Mouse (Mus musculus) bone marrow macrophage, adult 2 months (primary cell): ENCODE data around the gene Jazf1. TPM values are rescaled to one million over a fixed set of nuclear protein-coding genes. Genes with fewer than 3 reads are reported as not detected.

Source experiments
- H3K27ac ChIP-seq: 2 replicates; pipeline ENCODE4 v1.5.1; 2012; ENCODE audit warnings: low read depth, low read length; ENCODE audit not compliant: insufficient read depth
- H3K4me1 ChIP-seq: 2 replicates; pipeline ENCODE4 v1.6.1; 2012; ENCODE audit warnings: low read length; ENCODE audit not compliant: control insufficient read depth, insufficient read depth
- H3K4me3 ChIP-seq: 2 replicates; pipeline ENCODE4 v1.5.1; 2012; ENCODE audit warnings: mild to moderate bottlenecking, low read length, moderate library complexity; ENCODE audit not compliant: insufficient read depth
- CTCF ChIP-seq: IDR thresholded peaks from 2 replicates; pipeline ENCODE4 v1.5.1; 2012; ENCODE audit warnings: low read depth, mild to moderate bottlenecking, low read length, moderate library complexity
- POLR2A ChIP-seq: IDR thresholded peaks from 2 replicates; pipeline ENCODE4 v1.6.1; 2012; ENCODE audit warnings: mild to moderate bottlenecking, low read depth, low read length, borderline replicate concordance
- polyA plus RNA-seq: library from polyadenylated mRNA; stranded (reverse); fragments of >200 nt; gene quantifications from 2 replicates; pipeline ENCODE4 v1.2.4, GENCODE M21; 2012; ENCODE audit not compliant: missing spikeins, insufficient read depth, insufficient read length

Jazf1 gene
- polyA plus RNA-seq, 1 experiment, result 1.3 TPM

GRCm38 (mm10) chr6:52770789-52771188, 297.6 kb downstream of the Jazf1 start:
- TF ChIP-seq CTCF (no peak), POLR2A (no peak)
- Histone ChIP-seq H3K4me3 (no peak overlapping the region), H3K27ac (no peak overlapping the region), H3K4me1 (no peaks in the 10 kb centered on the region)

GRCm38 (mm10) chr6:52765206-52765605, 303.2 kb downstream of the Jazf1 start:
- no peak for TF ChIP-seq POLR2A
- no peak for TF ChIP-seq CTCF
- Histone ChIP-seq H3K4me3 (no peak overlapping the region), H3K27ac (no peak overlapping the region), H3K4me1 (no peaks in the 10 kb centered on the region)

GRCm38 (mm10) chr6:52752832-52753231, 315.6 kb downstream of the Jazf1 start:
- peaks cover 7% of the 10 kb centered on the region for H3K4me1 ChIP-seq
- H3K27ac ChIP-seq, result no peak overlapping the region
- no peak overlapping the region for H3K4me3 ChIP-seq
- no peak for TF ChIP-seq POLR2A
- no peak for TF ChIP-seq CTCF

- Histone ChIP-seq H3K4me1 (peaks cover 2% of the 10 kb centered on the region), H3K4me3 (no peak overlapping the region), H3K27ac (no peak overlapping the region)
- TF ChIP-seq POLR2A, result no peak
- no peak for TF ChIP-seq CTCF
Observed at GRCm38 (mm10) chr6:52734630-52735029, 333.8 kb downstream of the Jazf1 start.

- Histone ChIP-seq H3K4me3 (no peak overlapping the region), H3K27ac (no peak overlapping the region), H3K4me1 (peaks cover 2% of the 10 kb centered on the region)
- TF ChIP-seq POLR2A (no peak), CTCF (no peak)
Observed at GRCm38 (mm10) chr6:52730338-52730737, 338.1 kb downstream of the Jazf1 start.

GRCm38 (mm10) chr6:52724805-52725439, 343.5 kb downstream of the Jazf1 start:
- Histone ChIP-seq H3K4me1 (0 out of 2 replicates have a peak, but pooled peaks cover 2% of the 10 kb centered on the region), H3K27ac (no peak overlapping the region), H3K4me3 (no peak overlapping the region)
- TF ChIP-seq POLR2A, result no peak
- TF ChIP-seq CTCF, result no peak

Other genes with a start within 250 kb of the Jazf1 start
- gene Creb5, start 218.6 kb upstream of the Jazf1 start, polyA plus RNA-seq, result 22.5 and 26.2 TPM in 2 replicates